Mouse (Mus musculus) lung, embryonic 14.5 days (tissue): ENCODE measurements at regions not wholly inside any gene's neighbourhood (a gene's known extent, or its start where the extent isn't known, plus 50 kb on each side); places are given as distances from the start of the nearest gene placed in this dataset.

ENCODE experiments used
- ATAC-seq: fragments of 200-750 bp; cut with Nextera tagmentation; 2 replicates; pipeline ENCODE4 v1.8.0; 2017; ENCODE audit warnings: mild to moderate bottlenecking, moderate TSS enrichment, moderate library complexity; ENCODE audit not compliant: insufficient read depth
- DNase-seq: peaks from one replicate; pipeline ENCODE4 v3.0.0-alpha.2; 2015
- H3K27ac ChIP-seq: fragments of 300-500 bp; sonication (generic); 2 replicates; pipeline ENCODE4 v1.5.1; 2014; ENCODE audit warnings: low read depth, mild to moderate bottlenecking, moderate library complexity
- H3K27me3 ChIP-seq: fragments of 300-500 bp; sonication (generic); 2 replicates; pipeline ENCODE4 v1.6.1; 2014; ENCODE audit warnings: low read length, control low read depth; ENCODE audit not compliant: insufficient read depth
- H3K36me3 ChIP-seq: fragments of 300-500 bp; sonication (generic); 2 replicates; pipeline ENCODE4 v1.6.1; 2014; ENCODE audit warnings: control low read depth; ENCODE audit not compliant: insufficient read depth
- H3K4me1 ChIP-seq: fragments of 300-500 bp; sonication (generic); 2 replicates; pipeline ENCODE4 v1.6.1; 2014; ENCODE audit warnings: antibody characterized with exemption, control low read depth; ENCODE audit not compliant: insufficient read depth
- H3K4me2 ChIP-seq: fragments of 300-500 bp; sonication (generic); 2 replicates; pipeline ENCODE4 v1.6.1; 2014; ENCODE audit warnings: mild to moderate bottlenecking
- H3K4me3 ChIP-seq: fragments of 300-500 bp; sonication (generic); 2 replicates; pipeline ENCODE4 v1.5.1; 2014; ENCODE audit warnings: low read depth, low read length
- H3K9ac ChIP-seq: fragments of 300-500 bp; sonication (generic); 2 replicates; pipeline ENCODE4 v1.6.1; 2014
- H3K9me3 ChIP-seq: fragments of 300-500 bp; sonication (generic); 2 replicates; pipeline ENCODE4 v1.6.1; 2016; ENCODE audit warnings: low read depth, low read length, control low read depth
- CTCF ChIP-seq: IDR thresholded peaks from 2 replicates; pipeline ENCODE4 v1.5.1; 2016; ENCODE audit warnings: antibody characterized with exemption, low read depth
- WGBS: fragments of 180-500 bp; shearing (Covaris S2); extraction: QIAGEN DNeasy Blood & Tissue Kit; methylation state at CpG from one replicate; pipeline ENCODE4 v1.1.7; 2014; 5-methylcytosine and 5-hydroxymethylcytosine counted together

GRCm38 (mm10) chr19:14035371-14035770 lies 122.0 kb downstream of the Olfr1505 start:
- Histone ChIP-seq H3K27ac (no peak overlapping the region), H3K27me3 (no peaks in the 10 kb centered on the region), H3K4me2 (no peak overlapping the region), H3K4me1 (no peaks in the 10 kb centered on the region), H3K36me3 (no peaks in the 10 kb centered on the region), H3K4me3 (no peak overlapping the region), H3K9me3 (no peaks in the 10 kb centered on the region), H3K9ac (no peak overlapping the region)
- DNase-seq = no peak
- WGBS = 62% methylated on average over 1 of the region's 1 CpGs
- TF ChIP-seq CTCF = no peak
- no peak for ATAC-seq

GRCm38 (mm10) chr19:14035785-14036184 lies 122.5 kb downstream of the Olfr1505 start:
- no peaks in the 10 kb centered on the region for H3K27me3 ChIP-seq
- no peaks in the 10 kb centered on the region for H3K9me3 ChIP-seq
- no peak overlapping the region for H3K4me3 ChIP-seq
- no peak overlapping the region for H3K4me2 ChIP-seq
- WGBS = 26% methylated on average over 1 of the region's 1 CpGs
- no peaks in the 10 kb centered on the region for H3K4me1 ChIP-seq
- H3K27ac ChIP-seq = no peak overlapping the region
- DNase-seq = no peak
- no peak for TF ChIP-seq CTCF
- H3K9ac ChIP-seq = no peak overlapping the region
- H3K36me3 ChIP-seq = no peaks in the 10 kb centered on the region
- no peak for ATAC-seq

GRCm38 (mm10) chr19:14036750-14037149 lies 123.4 kb downstream of the Olfr1505 start:
- Histone ChIP-seq H3K27ac (no peak overlapping the region), H3K36me3 (no peaks in the 10 kb centered on the region), H3K4me1 (no peaks in the 10 kb centered on the region), H3K9ac (no peak overlapping the region), H3K9me3 (no peaks in the 10 kb centered on the region), H3K27me3 (no peaks in the 10 kb centered on the region), H3K4me3 (no peak overlapping the region), H3K4me2 (no peak overlapping the region)
- no peak for ATAC-seq
- no peak for TF ChIP-seq CTCF
- WGBS = 56% methylated on average over 1 of the region's 1 CpGs
- no peak for DNase-seq

- no peak overlapping the region for H3K27ac ChIP-seq
- no peak overlapping the region for H3K4me3 ChIP-seq
- no peaks in the 10 kb centered on the region for H3K4me1 ChIP-seq
- peak; percentile 6 for DNase-seq
- H3K4me2 ChIP-seq = no peak overlapping the region
- no peaks in the 10 kb centered on the region for H3K27me3 ChIP-seq
- ATAC-seq = no peak
- WGBS = 42% methylated on average over 5 of the region's 5 CpGs
- no peaks in the 10 kb centered on the region for H3K36me3 ChIP-seq
- H3K9me3 ChIP-seq = no peaks in the 10 kb centered on the region
- TF ChIP-seq CTCF = no peak
- H3K9ac ChIP-seq = no peak overlapping the region
Observed at GRCm38 (mm10) chr19:14042753-14043152, 129.4 kb downstream of the Olfr1505 start.

GRCm38 (mm10) chr19:14045456-14045855 lies 132.1 kb downstream of the Olfr1505 start:
- 50% methylated on average over 2 of the region's 2 CpGs for WGBS

GRCm38 (mm10) chr19:14052052-14052451 lies 138.7 kb downstream of the Olfr1505 start:
- H3K9me3 ChIP-seq = no peaks in the 10 kb centered on the region
- no peaks in the 10 kb centered on the region for H3K36me3 ChIP-seq
- H3K27ac ChIP-seq = no peak overlapping the region
- no peaks in the 10 kb centered on the region for H3K27me3 ChIP-seq
- no peak overlapping the region for H3K9ac ChIP-seq
- H3K4me1 ChIP-seq = no peaks in the 10 kb centered on the region
- DNase-seq (peak; percentile 72), ATAC-seq (no peak)
- TF ChIP-seq CTCF = no peak
- H3K4me2 ChIP-seq = no peak overlapping the region
- WGBS = 78% methylated on average over 4 of the region's 4 CpGs
- no peak overlapping the region for H3K4me3 ChIP-seq

More at GRCm38 (mm10) chr19:14045456-14045855, 132.1 kb downstream of the Olfr1505 start:
- TF ChIP-seq CTCF = peak; percentile 19; the same call in 1 of the 2 replicates
- Histone ChIP-seq H3K4me1 (no peaks in the 10 kb centered on the region), H3K9me3 (no peaks in the 10 kb centered on the region), H3K27ac (no peak overlapping the region), H3K4me2 (no peak overlapping the region), H3K36me3 (no peaks in the 10 kb centered on the region), H3K9ac (no peak overlapping the region), H3K27me3 (no peaks in the 10 kb centered on the region), H3K4me3 (no peak overlapping the region)
- ATAC-seq (no peak), DNase-seq (peak; percentile 15)

- Histone ChIP-seq H3K4me1 (no peaks in the 10 kb centered on the region), H3K9me3 (no peaks in the 10 kb centered on the region), H3K27me3 (no peaks in the 10 kb centered on the region), H3K27ac (no peak overlapping the region), H3K9ac (no peak overlapping the region), H3K36me3 (no peaks in the 10 kb centered on the region), H3K4me3 (no peak overlapping the region), H3K4me2 (no peak overlapping the region)
- TF ChIP-seq CTCF = peak; percentile 63
- 14% methylated on average over 2 of the region's 2 CpGs for WGBS
- DNase-seq (peak; percentile 65), ATAC-seq (no peak)
Observed at GRCm38 (mm10) chr19:14080538-14080937, 167.2 kb downstream of the Olfr1505 start.

- 75% methylated on average over 3 of the region's 3 CpGs for WGBS
- no peak overlapping the region for H3K4me3 ChIP-seq
- H3K9me3 ChIP-seq = no peaks in the 10 kb centered on the region
- H3K36me3 ChIP-seq = no peaks in the 10 kb centered on the region
- H3K27ac ChIP-seq = no peak overlapping the region
- no peak for DNase-seq
- no peak overlapping the region for H3K4me2 ChIP-seq
- no peaks in the 10 kb centered on the region for H3K4me1 ChIP-seq
- no peak overlapping the region for H3K9ac ChIP-seq
- no peak for TF ChIP-seq CTCF
- no peak for ATAC-seq
- H3K27me3 ChIP-seq = no peaks in the 10 kb centered on the region
Observed at GRCm38 (mm10) chr19:14084726-14085125, 171.4 kb downstream of the Olfr1505 start.
